Comparison of ENCODE assay signal across 8 mouse cellular contexts in the genomic region with DNA sequence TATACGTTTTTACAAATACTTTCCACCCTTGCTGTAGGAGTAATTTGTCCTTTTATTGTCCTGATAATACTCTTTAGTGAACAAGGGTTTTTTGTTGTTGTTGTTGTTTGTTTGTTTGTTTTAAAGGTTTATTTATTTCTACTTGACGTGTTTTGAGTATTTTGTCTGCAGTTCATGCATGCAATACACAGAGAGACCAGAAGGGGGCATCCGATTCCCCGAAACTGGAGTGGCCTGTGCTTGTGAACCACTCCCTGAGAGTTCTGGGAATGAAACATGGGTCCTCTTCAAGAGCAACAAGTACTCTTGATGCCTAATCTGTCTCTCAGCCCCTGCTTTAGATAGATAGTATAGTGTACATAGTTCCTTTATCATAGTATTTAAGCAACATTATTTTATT. TPM values are rescaled to one million over a fixed set of nuclear protein-coding genes. Genes with fewer than 3 reads are reported as not detected.
DNase-seq lines count a peak whose midpoint lies in the region; ATAC-seq and TF ChIP-seq lines count a peak whose summit lies in the region.

No protein-coding gene starts in this region.

- peak; percentile 67 for DNase-seq in CD4-positive, CD25-positive, alpha-beta regulatory T cell, adult 2 months (ENCODE audit: low read depth, low spot score)
- DNase-seq in MEL (ENCODE audit: low read depth, low spot score): peak; percentile 84
- peak; percentile 15 to 59 for DNase-seq in cerebellum, postnatal 25 days
- DNase-seq in heart, embryonic 10.5 days (ENCODE audit: low spot score): peak; percentile 81
- peak; percentile 69 for DNase-seq in kidney, postnatal 10 days
- DNase-seq in lung, postnatal 4 days: peak; percentile 27 to 67
- DNase-seq in spleen, postnatal 4 days (ENCODE audit: low spot score in 2 of 2): peak; percentile 64 to 77

- H3K9me3 ChIP-seq in MEL (replicated peaks; ENCODE audit: insufficient read depth, low read length): no peaks in the 10 kb centered on the region
- H3K9me3 ChIP-seq in heart, embryonic 10.5 days: no peaks in the 10 kb centered on the region

- TF ChIP-seq RAD21 in MEL (IDR thresholded peaks at IDR 0.05; ENCODE audit: low read depth, low read length): peak; percentile 62

- H3K9ac ChIP-seq in MEL (ENCODE audit: control insufficient read depth, low read depth, low read length, poor library complexity, severe bottlenecking): peak overlapping the region; percentile 85

- peak overlapping the region; percentile 74 for H3K27ac ChIP-seq in MEL (ENCODE audit: control insufficient read depth, low read depth, low read length)
- H3K27ac ChIP-seq in heart, embryonic 10.5 days: peak overlapping the region; percentile 97

- peaks cover 0 to 4% of the 10 kb centered on the region in 2 experiments; a peak in 2 of 4 replicates for H3K36me3 ChIP-seq in MEL (ENCODE audit: control insufficient read depth in 1 of 2, insufficient read depth in 2 of 2, low read length in 2 of 2)
- H3K36me3 ChIP-seq in heart, embryonic 10.5 days: peaks cover 17% of the 10 kb centered on the region; the same call in 1 of the 2 replicates

- peaks cover 0 to 4% of the 10 kb centered on the region in 2 experiments; a peak in 2 of 4 replicates for H3K4me1 ChIP-seq in MEL (ENCODE audit: control insufficient read depth in 1 of 2, insufficient read depth in 2 of 2, low read length in 2 of 2)
- H3K4me1 ChIP-seq in heart, embryonic 10.5 days: peaks cover 9% of the 10 kb centered on the region

- no peak for TF ChIP-seq EP300 in MEL (IDR thresholded peaks at IDR 0.05; ENCODE audit: low read depth in 1 of 2, low read length in 2 of 2)

- peak; percentile 63 to 72 (median 72) for TF ChIP-seq CTCF in MEL (IDR thresholded peaks at IDR 0.05 in 2 of 3, conservative IDR thresholded peaks at IDR 0.05 in 1 of 3; ENCODE audit: control insufficient read depth in 1 of 3, insufficient read depth in 1 of 3, low read depth in 2 of 3, low read length in 3 of 3, poor library complexity in 1 of 3, severe bottlenecking in 1 of 3)

- no peak for ATAC-seq in CD4-positive, CD25-positive, alpha-beta regulatory T cell, adult 4 months

- no peaks in the 10 kb centered on the region for H3K27me3 ChIP-seq in MEL (ENCODE audit: control insufficient read depth in 1 of 2, insufficient read depth in 2 of 2, low read length in 2 of 2)
- no peaks in the 10 kb centered on the region for H3K27me3 ChIP-seq in heart, embryonic 10.5 days (ENCODE audit: insufficient read depth, poor library complexity, severe bottlenecking)

- no peak for TF ChIP-seq POLR2A in MEL (IDR thresholded peaks at IDR 0.05; ENCODE audit: control insufficient read depth in 1 of 2, insufficient read depth in 1 of 2, low read depth in 1 of 2, low read length in 2 of 2, poor library complexity in 1 of 2)

- 19% methylated on average over 4 of the region's 4 CpGs for WGBS in heart, embryonic 10.5 days

- peaks cover 2% of the 10 kb centered on the region; the same call in 1 of the 2 replicates for H3K79me2 ChIP-seq in MEL (ENCODE audit: control insufficient read depth, insufficient read depth, low read length, poor library complexity)

- H3K4me3 ChIP-seq in MEL (ENCODE audit: control insufficient read depth in 1 of 2, insufficient read depth in 1 of 2, low read depth in 2 of 2, low read length in 2 of 2): peak overlapping the region; percentile 69 to 90
- peak overlapping the region; percentile 84 for H3K4me3 ChIP-seq in heart, embryonic 10.5 days

TF ChIP-seq in MEL, 35 proteins besides CTCF, POLR2A, EP300 and RAD21:
- no peak for TF ChIP-seq JUND (IDR thresholded peaks at IDR 0.05; ENCODE audit: low read depth, low read length)
- 0 out of 2 replicates have a peak, but pooled peaks have one; percentile 34 for TF ChIP-seq MYC (IDR thresholded peaks at IDR 0.05; ENCODE audit: low read depth, low read length)
- peak; percentile 48 for TF ChIP-seq ZC3H11A (IDR thresholded peaks at IDR 0.05; ENCODE audit: low read depth, low read length)
- TF ChIP-seq CHD2 (IDR thresholded peaks at IDR 0.05; ENCODE audit: low read length): no peak
- TF ChIP-seq USF2 (IDR thresholded peaks at IDR 0.05; ENCODE audit: borderline replicate concordance in 1 of 2, insufficient read depth in 1 of 2, low read depth in 1 of 2, low read length in 2 of 2): no peak
- peak; percentile 21; the same call in 1 of the 2 replicates for TF ChIP-seq MXI1 (IDR thresholded peaks at IDR 0.05; ENCODE audit: low read depth, low read length)
- no peak for TF ChIP-seq BHLHE40 (IDR thresholded peaks at IDR 0.05; ENCODE audit: borderline replicate concordance, low read depth, low read length)
- peak; percentile 68 for TF ChIP-seq SMC3 (IDR thresholded peaks at IDR 0.05; ENCODE audit: low read depth, low read length)
- 0 out of 2 replicates have a peak, but pooled peaks have one; percentile 14 for TF ChIP-seq ETS1 (IDR thresholded peaks at IDR 0.05; ENCODE audit: low read depth, low read length)
- TF ChIP-seq SIN3A (IDR thresholded peaks at IDR 0.05; ENCODE audit: low read length): peak; percentile 61; the same call in 1 of the 2 replicates

RNA-seq across cellular contexts. Expression of a gene that starts 0.8 kb away (rescaled TPM):
- 1 to 10 TPM; 4.8 to 5.2 TPM for polyA plus RNA-seq in CD4-positive, CD25-positive, alpha-beta regulatory T cell, adult 4 months (2017; shearing (Covaris generic))
- 3.5 and 4.8 TPM in 2 replicates for total RNA-seq in MEL (2012; rRNA removed)
- polyA plus RNA-seq in MEL (2012; ENCODE audit: insufficient read depth in 1 of 2, insufficient read length in 2 of 2, low read depth in 1 of 2, low replicate concordance in 2 of 2, missing spikeins in 1 of 2): 1 to 10 TPM in 1 of 2 experiments, not detected in 1; 9.4 TPM
- polyA plus RNA-seq in heart, embryonic 10.5 days (2016; fragmentation: Nextera tagmentation; extraction: Ambion mirVana): 10.3 and 10.9 TPM in 2 replicates

RNA-seq across cellular contexts. Expression of a gene that starts 29.0 kb away (rescaled TPM):
- 1 to 10 TPM; 2.1 to 2.8 TPM for polyA plus RNA-seq in CD4-positive, CD25-positive, alpha-beta regulatory T cell, adult 4 months (2017; shearing (Covaris generic))
- total RNA-seq in MEL (2012; rRNA removed): 12.5 and 14.3 TPM in 2 replicates
- 100 to 1,000 TPM in 1 of 2 experiments, 10 to 100 TPM in 1; 15.4 to 141 TPM for polyA plus RNA-seq in MEL (2012; ENCODE audit: insufficient read depth in 1 of 2, insufficient read length in 2 of 2, low read depth in 1 of 2, low replicate concordance in 2 of 2, missing spikeins in 1 of 2)
- 32.0 and 33.8 TPM in 2 replicates for polyA plus RNA-seq in heart, embryonic 10.5 days (2016; fragmentation: Nextera tagmentation; extraction: Ambion mirVana)

RNA-seq across cellular contexts. Expression of a gene that starts 46.7 kb away (rescaled TPM):
- polyA plus RNA-seq in CD4-positive, CD25-positive, alpha-beta regulatory T cell, adult 4 months (2017; shearing (Covaris generic)): under 1 TPM; 0.98 to 0.99 TPM
- 0.78 and 0.89 TPM in 2 replicates for total RNA-seq in MEL (2012; rRNA removed)
- polyA plus RNA-seq in MEL (2012; ENCODE audit: insufficient read depth in 1 of 2, insufficient read length in 2 of 2, low read depth in 1 of 2, low replicate concordance in 2 of 2, missing spikeins in 1 of 2): 1 to 10 TPM in 1 of 2 experiments, not detected in 1; 1.4 TPM
- polyA plus RNA-seq in heart, embryonic 10.5 days (2016; fragmentation: Nextera tagmentation; extraction: Ambion mirVana): 2.1 and 3.7 TPM in 2 replicates

RNA-seq across cellular contexts. Expression of a gene that starts 48.4 kb away (rescaled TPM):
- polyA plus RNA-seq in CD4-positive, CD25-positive, alpha-beta regulatory T cell, adult 4 months (2017; shearing (Covaris generic)): 1 to 10 TPM; 2.7 to 7.6 TPM
- total RNA-seq in MEL (2012; rRNA removed): 4.3 and 4.9 TPM in 2 replicates
- polyA plus RNA-seq in MEL (2012; ENCODE audit: insufficient read depth in 1 of 2, insufficient read length in 2 of 2, low read depth in 1 of 2, low replicate concordance in 2 of 2, missing spikeins in 1 of 2): 1 to 10 TPM in 1 of 2 experiments, not detected in 1; 5.0 TPM
- 8.2 and 9.5 TPM in 2 replicates for polyA plus RNA-seq in heart, embryonic 10.5 days (2016; fragmentation: Nextera tagmentation; extraction: Ambion mirVana)
